Mouse (Mus musculus): ENCODE measurements around the gene 9430038I01Rik.

DNA sequence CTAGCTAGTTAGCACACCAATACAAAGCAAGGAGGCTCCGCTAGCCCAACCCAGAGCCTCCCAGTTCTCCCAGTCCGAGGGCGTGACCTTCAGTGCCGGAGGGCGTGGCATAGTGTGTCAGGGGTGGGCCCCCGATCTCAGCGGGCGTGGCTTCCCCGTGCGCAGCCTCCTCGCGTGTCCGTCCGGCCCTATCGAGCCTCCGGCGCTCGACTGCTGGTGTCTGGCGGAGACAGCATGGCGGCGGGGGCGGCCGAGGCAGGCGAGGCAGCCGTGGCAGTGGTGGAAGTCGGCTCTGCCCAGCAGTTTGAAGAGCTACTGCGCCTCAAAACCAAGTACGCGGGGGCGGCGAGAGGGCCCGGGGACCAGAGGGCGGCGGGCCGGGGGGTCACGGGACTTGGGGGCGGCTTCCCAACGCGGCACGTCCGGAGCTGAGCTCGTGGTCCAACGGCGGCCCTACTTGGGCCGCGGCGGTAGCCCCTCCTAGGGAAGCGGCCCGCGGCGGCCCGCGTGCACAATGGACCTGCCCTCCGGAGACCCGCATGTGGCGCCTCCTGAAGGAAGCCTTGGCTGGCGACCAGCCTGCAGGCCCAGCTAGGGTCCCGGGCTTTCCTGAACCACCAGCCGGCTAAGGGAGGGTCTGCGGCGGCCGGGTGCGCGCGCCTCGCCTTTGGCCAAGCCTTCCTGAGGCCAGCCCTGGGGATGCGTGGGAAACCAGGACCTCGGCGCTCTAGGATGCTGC is 27.0 kb upstream of the 9430038I01Rik start, which contains the start of gene Glrx3:
- no peak for TF ChIP-seq CTCF (IDR thresholded peaks at IDR 0.05; ENCODE audit: low read depth, low read length)
- TF ChIP-seq POLR2A (IDR thresholded peaks at IDR 0.05; ENCODE audit: insufficient read depth, low read length): peak; percentile 16

All from ES-Bruce4 (cell line).